Mouse (Mus musculus) MEL (cell line): ENCODE results near the gene Scamp4. TPM values are rescaled to one million over a fixed set of nuclear protein-coding genes. Genes with fewer than 3 reads are reported as not detected.
A peak's percentile ranks its signal among the peaks of the same experiment; 100 is the strongest.

Experiments
- DNase-seq: peaks from one replicate; pipeline ENCODE4 v3.0.0; 2011; ENCODE audit warnings: low read depth, low spot score
- H3K27ac ChIP-seq: 2 replicates; pipeline ENCODE4 v1.5.1; 2012; ENCODE audit warnings: low read depth, mild to moderate bottlenecking, control low read depth, low read length, moderate library complexity; ENCODE audit not compliant: control insufficient read depth
- H3K27me3 ChIP-seq, 2 experiments: fragments of 150-350 bp in 1 of 2; sonication (generic) in 1 of 2; 2 replicates each; pipeline ENCODE4 v1.6.1; 2012; ENCODE audit warnings: low read length in 2 of 2, mild to moderate bottlenecking in 2 of 2, improper control_type of control experiment in 1 of 2, moderate library complexity in 1 of 2; ENCODE audit not compliant: insufficient read depth in 2 of 2, control insufficient read depth in 1 of 2
- H3K36me3 ChIP-seq, 2 experiments: 2 replicates each; pipeline ENCODE4 v1.6.1; 2012 to 2014; ENCODE audit warnings: low read length in 2 of 2, improper control_type of control experiment in 1 of 2, inconsistent platforms in 1 of 2, mild to moderate bottlenecking in 1 of 2; ENCODE audit not compliant: insufficient read depth in 2 of 2, control insufficient read depth in 1 of 2
- H3K4me1 ChIP-seq, 2 experiments: fragments of 150-350 bp in 1 of 2; sonication (generic) in 1 of 2; 2 replicates each; pipeline ENCODE4 v1.6.1; 2012; ENCODE audit warnings: low read length in 2 of 2, improper control_type of control experiment in 1 of 2, mild to moderate bottlenecking in 1 of 2; ENCODE audit not compliant: insufficient read depth in 2 of 2, control insufficient read depth in 1 of 2
- H3K4me3 ChIP-seq, 2 experiments: fragments of 150-350 bp in 1 of 2; sonication (generic) in 1 of 2; 2 replicates each; pipeline ENCODE4 v1.5.1; 2012; ENCODE audit warnings: low read depth in 2 of 2, low read length in 2 of 2, mild to moderate bottlenecking in 2 of 2, moderate library complexity in 2 of 2, control low read depth in 1 of 2, improper control_type of control experiment in 1 of 2; ENCODE audit not compliant: control insufficient read depth in 1 of 2, insufficient read depth in 1 of 2
- H3K79me2 ChIP-seq: 2 replicates; pipeline ENCODE4 v1.6.1; 2012; ENCODE audit warnings: mild to moderate bottlenecking, low read length, moderate library complexity; ENCODE audit not compliant: control insufficient read depth, poor library complexity, insufficient read depth
- H3K9ac ChIP-seq: 2 replicates; pipeline ENCODE4 v1.6.1; 2012; ENCODE audit warnings: low read depth, mild to moderate bottlenecking, control low read depth, low read length, moderate library complexity; ENCODE audit not compliant: control insufficient read depth, poor library complexity, severe bottlenecking
- H3K9me3 ChIP-seq: fragments of 150-350 bp; sonication (generic); replicated peaks from 2 replicates; pipeline ENCODE4 v1.6.1; 2012; ENCODE audit warnings: mild to moderate bottlenecking, low read length, improper control_type of control experiment, moderate library complexity; ENCODE audit not compliant: insufficient read depth
- BHLHE40 ChIP-seq: IDR thresholded peaks from 2 replicates; pipeline ENCODE4 v1.6.1; 2012; ENCODE audit warnings: low read depth, mild to moderate bottlenecking, inconsistent platforms, low read length, improper control_type of control experiment, borderline replicate concordance
- CHD2 ChIP-seq: IDR thresholded peaks from 2 replicates; pipeline ENCODE4 v1.6.1; 2011; ENCODE audit warnings: low read length, improper control_type of control experiment
- ELF1 ChIP-seq: IDR thresholded peaks from 2 replicates; pipeline ENCODE4 v1.6.1; 2014; ENCODE audit warnings: low read depth, mild to moderate bottlenecking, inconsistent platforms, low read length, improper control_type of control experiment, moderate library complexity
- ETS1 ChIP-seq: IDR thresholded peaks from 2 replicates; pipeline ENCODE4 v1.6.1; 2012; ENCODE audit warnings: low read depth, mild to moderate bottlenecking, inconsistent platforms, low read length, improper control_type of control experiment, moderate library complexity
- GATA1 ChIP-seq: IDR thresholded peaks from 2 replicates; pipeline ENCODE4 v1.6.1; 2011; ENCODE audit warnings: low read depth, low read length, improper control_type of control experiment
- HCFC1 ChIP-seq: IDR thresholded peaks from 2 replicates; pipeline ENCODE4 v1.6.1; 2012; ENCODE audit warnings: low read depth, mild to moderate bottlenecking, inconsistent platforms, low read length, improper control_type of control experiment, moderate library complexity
- MAX ChIP-seq: IDR thresholded peaks from 2 replicates; pipeline ENCODE4 v1.6.1; 2011; ENCODE audit warnings: low read length, improper control_type of control experiment
- MAZ ChIP-seq: IDR thresholded peaks from 2 replicates; pipeline ENCODE4 v1.6.1; 2012; ENCODE audit warnings: low read depth, mild to moderate bottlenecking, inconsistent platforms, low read length, improper control_type of control experiment
- MEF2A ChIP-seq: IDR thresholded peaks from 2 replicates; pipeline ENCODE4 v1.6.1; 2014; ENCODE audit warnings: low read depth, mild to moderate bottlenecking, inconsistent platforms, low read length, improper control_type of control experiment; ENCODE audit not compliant: poor library complexity, insufficient replicate concordance, severe bottlenecking; ENCODE audit errors: extremely low read depth
- MXI1 ChIP-seq: IDR thresholded peaks from 2 replicates; pipeline ENCODE4 v1.6.1; 2011; ENCODE audit warnings: mild to moderate bottlenecking, low read depth, low read length, improper control_type of control experiment
- MYB ChIP-seq: IDR thresholded peaks from 2 replicates; pipeline ENCODE4 v1.6.1; 2011; ENCODE audit warnings: mild to moderate bottlenecking, low read depth, low read length, improper control_type of control experiment
- NELFE ChIP-seq: IDR thresholded peaks from 2 replicates; pipeline ENCODE4 v1.6.1; 2011; ENCODE audit warnings: low read depth, low read length, improper control_type of control experiment
- NRF1 ChIP-seq: IDR thresholded peaks from 2 replicates; pipeline ENCODE4 v1.6.1; 2014; ENCODE audit warnings: low read depth, mild to moderate bottlenecking, inconsistent platforms, low read length, improper control_type of control experiment, moderate library complexity; ENCODE audit not compliant: poor library complexity, insufficient read depth, severe bottlenecking
- POLR2A ChIP-seq, 2 experiments: IDR thresholded peaks; 2 replicates each; pipeline ENCODE4 v1.6.1; 2011 to 2012; ENCODE audit warnings: low read length in 2 of 2, mild to moderate bottlenecking in 2 of 2, control low read depth in 1 of 2, improper control_type of control experiment in 1 of 2, low read depth in 1 of 2, moderate library complexity in 1 of 2; ENCODE audit not compliant: control insufficient read depth in 1 of 2, insufficient read depth in 1 of 2, poor library complexity in 1 of 2
- POLR2AphosphoS2 ChIP-seq: IDR thresholded peaks from 2 replicates; pipeline ENCODE4 v1.6.1; 2011; ENCODE audit warnings: low read length, improper control_type of control experiment
- POLR2AphosphoS5 ChIP-seq: IDR thresholded peaks from 2 replicates; pipeline ENCODE4 v1.6.1; 2012; ENCODE audit warnings: low read depth, borderline replicate concordance, mild to moderate bottlenecking, inconsistent platforms, low read length, moderate library complexity, mixed read lengths
- RAD21 ChIP-seq: IDR thresholded peaks from 2 replicates; pipeline ENCODE4 v1.6.1; 2011; ENCODE audit warnings: mild to moderate bottlenecking, low read depth, low read length, improper control_type of control experiment
- SIN3A ChIP-seq: IDR thresholded peaks from 2 replicates; pipeline ENCODE4 v1.6.1; 2012; ENCODE audit warnings: low read length, improper control_type of control experiment, inconsistent platforms
- SMC3 ChIP-seq: IDR thresholded peaks from 2 replicates; pipeline ENCODE4 v1.6.1; 2011; ENCODE audit warnings: low read depth, low read length, improper control_type of control experiment
- TAL1 ChIP-seq: IDR thresholded peaks from 2 replicates; pipeline ENCODE4 v1.6.1; 2012; ENCODE audit warnings: mild to moderate bottlenecking, inconsistent platforms, low read length, moderate library complexity, mixed read lengths
- TBP ChIP-seq: IDR thresholded peaks from 2 replicates; pipeline ENCODE4 v1.8.0; 2011; ENCODE audit warnings: low read depth, low read length, improper control_type of control experiment
- TCF12 ChIP-seq: IDR thresholded peaks from 2 replicates; pipeline ENCODE4 v1.6.1; 2014; ENCODE audit warnings: low read depth, mild to moderate bottlenecking, inconsistent platforms, low read length, improper control_type of control experiment, moderate library complexity
- UBTF ChIP-seq: IDR thresholded peaks from 2 replicates; pipeline ENCODE4 v1.6.1; 2012; ENCODE audit warnings: low read depth, mild to moderate bottlenecking, inconsistent platforms, low read length, improper control_type of control experiment, moderate library complexity, borderline replicate concordance; ENCODE audit not compliant: insufficient read depth
- USF1 ChIP-seq: IDR thresholded peaks from 2 replicates; pipeline ENCODE4 v1.6.1; 2014; ENCODE audit warnings: low read depth, mild to moderate bottlenecking, inconsistent platforms, low read length, improper control_type of control experiment, moderate library complexity
- ZC3H11A ChIP-seq: IDR thresholded peaks from 2 replicates; pipeline ENCODE4 v1.6.1; 2012; ENCODE audit warnings: low read depth, mild to moderate bottlenecking, inconsistent platforms, low read length, improper control_type of control experiment
- ZKSCAN1 ChIP-seq: IDR thresholded peaks from 2 replicates; pipeline ENCODE4 v1.6.1; 2012; ENCODE audit warnings: low read depth, mild to moderate bottlenecking, inconsistent platforms, low read length, improper control_type of control experiment, moderate library complexity
- ZMIZ1 ChIP-seq: IDR thresholded peaks from 2 replicates; pipeline ENCODE4 v1.6.1; 2012; ENCODE audit warnings: low read depth, mild to moderate bottlenecking, inconsistent platforms, low read length, improper control_type of control experiment, moderate library complexity
- polyA plus RNA-seq, 2 experiments: library from polyadenylated mRNA; stranded (reverse) in 1 of 2; unstranded in 1 of 2; fragments of >175 nt in 1 of 2; fragments of >200 nt in 1 of 2; gene quantifications; 2 replicates each; pipeline versions ENCODE4 v1.2.1 to v1.2.4; 2012; ENCODE audit warnings: low replicate concordance in 2 of 2, low read depth in 1 of 2; ENCODE audit not compliant: insufficient read length in 2 of 2, insufficient read depth in 1 of 2, missing spikeins in 1 of 2
- total RNA-seq: library from RNA; depleted of rRNA; stranded (reverse); fragments of 300-350 nt; gene quantifications from 2 replicates; pipeline ENCODE4 v1.2.3, GENCODE M21; 2012

Gene Scamp4
- total and polyA plus RNA-seq, 3 experiments = 34.2 to 140 TPM; not detected in 1

GRCm38 (mm10) chr10:80623457-80624191 is 21.0 kb downstream of the Scamp4 start:
- peak overlapping the region; percentile 92 for H3K9ac ChIP-seq
- peak overlapping the region; percentile 87 to 92 for H3K4me3 ChIP-seq
- peaks cover 51% of the 10 kb centered on the region for H3K79me2 ChIP-seq
- TF ChIP-seq POLR2AphosphoS2 (peak; percentile 29), TBP (no peak), POLR2A (IDR thresholded peaks at IDR 0.05; ENCODE audit: control insufficient read depth in 1 of 2, insufficient read depth in 1 of 2, low read depth in 1 of 2, low read length in 2 of 2, poor library complexity in 1 of 2) (peak; percentile 39 to 54; a peak in 1 of 4 replicates), ZC3H11A (no peak), RAD21 (no peak), TCF12 (no peak), USF1 (no peak), BHLHE40 (no peak), SMC3 (no peak), SIN3A (peak; percentile 85), NELFE (peak; percentile 35; the same call in 1 of the 2 replicates), GATA1 (no peak), MEF2A (no peak), NRF1 (peak; percentile 5; the same call in 1 of the 2 replicates), MYB (no peak), POLR2AphosphoS5 (no peak), MXI1 (peak; percentile 30), HCFC1 (peak; percentile 60; the same call in 1 of the 2 replicates), MAZ (peak; percentile 64; the same call in 1 of the 2 replicates), ZMIZ1 (0 out of 2 replicates have a peak, but pooled peaks have one; percentile 38), MAX (no peak), CHD2 (no peak), TAL1 (no peak), ETS1 (peak; percentile 28; the same call in 1 of the 2 replicates), ELF1 (peak; percentile 57), ZKSCAN1 (no peak), UBTF (no peak)
- peaks cover 0 to 2% of the 10 kb centered on the region in 2 experiments; a peak in 1 of 4 replicates for H3K36me3 ChIP-seq
- no peaks in the 10 kb centered on the region for H3K9me3 ChIP-seq
- no peaks in the 10 kb centered on the region for H3K27me3 ChIP-seq
- DNase-seq = peak; percentile 72
- H3K27ac ChIP-seq = peak overlapping the region; percentile 91
- peaks cover 0 to 18% of the 10 kb centered on the region in 2 experiments; a peak in 2 of 4 replicates for H3K4me1 ChIP-seq
